Mouse (Mus musculus) limb, embryonic 13.5 days (tissue): Measurements from ENCODE around the gene Nrros. TPM values are rescaled to one million over a fixed set of nuclear protein-coding genes. Genes with fewer than 3 reads are reported as not detected.

Experiments used
- ATAC-seq: fragments of 200-750 bp; cut with Nextera tagmentation; 2 replicates; pipeline ENCODE4 v1.8.0; 2017; ENCODE audit warnings: low read depth, moderate number of reproducible peaks, moderate TSS enrichment; ENCODE audit not compliant: low FRiP score
- H3K27ac ChIP-seq: fragments of 300-500 bp; sonication (generic); 2 replicates; pipeline ENCODE4 v1.5.1; 2015; ENCODE audit warnings: inconsistent platforms, mild to moderate bottlenecking, moderate library complexity
- H3K27me3 ChIP-seq: fragments of 300-500 bp; sonication (generic); 2 replicates; pipeline ENCODE4 v1.6.1; 2015; ENCODE audit warnings: mild to moderate bottlenecking, inconsistent platforms
- H3K36me3 ChIP-seq: fragments of 300-500 bp; sonication (generic); 2 replicates; pipeline ENCODE4 v1.6.1; 2015; ENCODE audit warnings: inconsistent platforms, mild to moderate bottlenecking, moderate library complexity
- H3K4me1 ChIP-seq: fragments of 300-500 bp; sonication (generic); 2 replicates; pipeline ENCODE4 v1.6.1; 2015; ENCODE audit warnings: inconsistent platforms
- H3K4me2 ChIP-seq: fragments of 300-500 bp; sonication (generic); replicated peaks from 2 replicates; pipeline ENCODE4 v1.6.1; 2015; ENCODE audit warnings: inconsistent platforms, mild to moderate bottlenecking, moderate library complexity
- H3K4me3 ChIP-seq: fragments of 300-500 bp; sonication (generic); 2 replicates; pipeline ENCODE4 v1.5.1; 2015; ENCODE audit warnings: moderate library complexity, mild to moderate bottlenecking, inconsistent platforms
- H3K9ac ChIP-seq: fragments of 300-500 bp; sonication (generic); 2 replicates; pipeline ENCODE4 v1.6.1; 2015; ENCODE audit warnings: mild to moderate bottlenecking, inconsistent platforms
- H3K9me3 ChIP-seq: fragments of 300-500 bp; sonication (generic); 2 replicates; pipeline ENCODE4 v1.6.1; 2016; ENCODE audit warnings: inconsistent platforms
- WGBS: fragments of 180-500 bp; shearing (Covaris S2); methylation state at CpG from one replicate; pipeline ENCODE4 v1.1.7; 2015; 5-methylcytosine and 5-hydroxymethylcytosine counted together
- polyA plus RNA-seq: library from polyadenylated mRNA; unstranded; fragments of >200 nt; fragmentation: Nextera tagmentation; extraction: Ambion mirVana; gene quantifications from 2 replicates; pipeline ENCODE4 v1.2.1, GENCODE M21; 2015

Gene Nrros
- polyA plus RNA-seq, 1 experiment from 2014 or later, result 12.3 TPM

GRCm38 (mm10) chr16:32127046-32127445 lies 38.3 kb downstream of the Nrros start:
- no peak overlapping the region for H3K4me3 ChIP-seq
- H3K36me3 ChIP-seq, result no peaks in the 10 kb centered on the region
- H3K9ac ChIP-seq, result no peak overlapping the region
- H3K4me1 ChIP-seq, result no peaks in the 10 kb centered on the region
- no peak for ATAC-seq
- no peak overlapping the region; the same call in 1 of the 2 replicates for H3K27ac ChIP-seq
- H3K27me3 ChIP-seq, result no peaks in the 10 kb centered on the region
- H3K9me3 ChIP-seq, result no peaks in the 10 kb centered on the region
- 86% methylated on average over 4 of the region's 4 CpGs for WGBS
- H3K4me2 ChIP-seq, result no peak overlapping the region

GRCm38 (mm10) chr16:32125364-32125763 lies 40.0 kb downstream of the Nrros start:
- H3K36me3 ChIP-seq, result no peaks in the 10 kb centered on the region
- H3K4me1 ChIP-seq, result no peaks in the 10 kb centered on the region
- WGBS, result 87% methylated on average over 3 of the region's 3 CpGs

GRCm38 (mm10) chr16:32124444-32125335 lies 40.7 kb downstream of the Nrros start:
- Histone ChIP-seq H3K9ac (no peak overlapping the region), H3K27ac (no peak overlapping the region), H3K4me3 (no peak overlapping the region), H3K36me3 (no peaks in the 10 kb centered on the region), H3K9me3 (no peaks in the 10 kb centered on the region), H3K4me1 (no peaks in the 10 kb centered on the region), H3K4me2 (no peak overlapping the region), H3K27me3 (no peaks in the 10 kb centered on the region)
- no peak for ATAC-seq
- 74% methylated on average over 17 of the region's 17 CpGs for WGBS

More at GRCm38 (mm10) chr16:32125364-32125763, 40.0 kb downstream of the Nrros start:
- no peak overlapping the region for H3K9ac ChIP-seq
- H3K4me3 ChIP-seq, result no peak overlapping the region
- no peak for ATAC-seq
- no peaks in the 10 kb centered on the region for H3K9me3 ChIP-seq
- H3K27ac ChIP-seq, result no peak overlapping the region
- H3K4me2 ChIP-seq, result no peak overlapping the region
- no peaks in the 10 kb centered on the region for H3K27me3 ChIP-seq

GRCm38 (mm10) chr16:32124020-32124419 lies 41.4 kb downstream of the Nrros start:
- H3K4me2 ChIP-seq, result no peak overlapping the region
- H3K9me3 ChIP-seq, result no peaks in the 10 kb centered on the region
- H3K9ac ChIP-seq, result no peak overlapping the region
- H3K4me1 ChIP-seq, result no peaks in the 10 kb centered on the region
- 89% methylated on average over 7 of the region's 7 CpGs for WGBS
- H3K27ac ChIP-seq, result no peak overlapping the region
- H3K36me3 ChIP-seq, result no peaks in the 10 kb centered on the region
- ATAC-seq, result no peak
- no peaks in the 10 kb centered on the region for H3K27me3 ChIP-seq
- H3K4me3 ChIP-seq, result no peak overlapping the region

- no peak for ATAC-seq
- WGBS, result 76% methylated on average over 3 of the region's 3 CpGs
- Histone ChIP-seq H3K9me3 (no peaks in the 10 kb centered on the region), H3K27ac (no peak overlapping the region), H3K4me2 (no peak overlapping the region), H3K27me3 (no peaks in the 10 kb centered on the region), H3K9ac (no peak overlapping the region), H3K4me3 (no peak overlapping the region), H3K36me3 (no peaks in the 10 kb centered on the region), H3K4me1 (no peaks in the 10 kb centered on the region)
Measured at GRCm38 (mm10) chr16:32120454-32120853, 44.9 kb downstream of the Nrros start.

GRCm38 (mm10) chr16:32116186-32116585 lies 49.2 kb downstream of the Nrros start:
- H3K27ac ChIP-seq, result no peak overlapping the region

GRCm38 (mm10) chr16:32115781-32116180 lies 49.6 kb downstream of the Nrros start:
- H3K27me3 ChIP-seq, result no peaks in the 10 kb centered on the region
- WGBS, result 63% methylated on average over 6 of the region's 6 CpGs
- no peak overlapping the region for H3K4me2 ChIP-seq
- ATAC-seq, result no peak
- no peak overlapping the region for H3K27ac ChIP-seq
- no peak overlapping the region for H3K9ac ChIP-seq
- peaks cover 1% of the 10 kb centered on the region; the same call in 1 of the 2 replicates for H3K36me3 ChIP-seq
- no peaks in the 10 kb centered on the region for H3K9me3 ChIP-seq
- H3K4me1 ChIP-seq, result no peaks in the 10 kb centered on the region
- no peak overlapping the region for H3K4me3 ChIP-seq

More at GRCm38 (mm10) chr16:32116186-32116585, 49.2 kb downstream of the Nrros start:
- H3K36me3 ChIP-seq, result no peaks in the 10 kb centered on the region
- no peak overlapping the region for H3K4me3 ChIP-seq
- 50% methylated on average over 5 of the region's 5 CpGs for WGBS
- no peak overlapping the region for H3K9ac ChIP-seq
- no peaks in the 10 kb centered on the region for H3K27me3 ChIP-seq
- no peaks in the 10 kb centered on the region for H3K9me3 ChIP-seq
- ATAC-seq, result no peak
- H3K4me2 ChIP-seq, result no peak overlapping the region
- H3K4me1 ChIP-seq, result no peaks in the 10 kb centered on the region

GRCm38 (mm10) chr16:32114968-32115695 lies 50.3 kb downstream of the Nrros start:
- Histone ChIP-seq H3K4me2 (peak overlapping the region; percentile 28; the same call in 1 of the 2 replicates), H3K4me3 (no peak overlapping the region), H3K27ac (no peak overlapping the region), H3K9ac (no peak overlapping the region), H3K9me3 (no peaks in the 10 kb centered on the region), H3K4me1 (no peaks in the 10 kb centered on the region), H3K36me3 (peaks cover 8% of the 10 kb centered on the region; the same call in 1 of the 2 replicates), H3K27me3 (no peaks in the 10 kb centered on the region)
- no peak for ATAC-seq
- 17% methylated on average over 15 of the region's 15 CpGs for WGBS

- 85% methylated on average over 10 of the region's 10 CpGs for WGBS
- ATAC-seq, result no peak
- Histone ChIP-seq H3K36me3 (peaks cover 11% of the 10 kb centered on the region; the same call in 1 of the 2 replicates), H3K9me3 (no peaks in the 10 kb centered on the region), H3K27ac (no peak overlapping the region), H3K9ac (no peak overlapping the region), H3K4me3 (no peak overlapping the region), H3K4me1 (no peaks in the 10 kb centered on the region), H3K4me2 (no peak overlapping the region), H3K27me3 (no peaks in the 10 kb centered on the region)
Measured at GRCm38 (mm10) chr16:32114406-32114805, 51.0 kb downstream of the Nrros start.

- ATAC-seq, result no peak
- Histone ChIP-seq H3K4me1 (no peaks in the 10 kb centered on the region), H3K9ac (no peak overlapping the region), H3K4me3 (no peak overlapping the region), H3K4me2 (no peak overlapping the region), H3K27me3 (no peaks in the 10 kb centered on the region), H3K36me3 (peaks cover 16% of the 10 kb centered on the region; the same call in 1 of the 2 replicates), H3K9me3 (no peaks in the 10 kb centered on the region), H3K27ac (no peak overlapping the region; the same call in 1 of the 2 replicates)
- WGBS, result 66% methylated on average over 23 of the region's 23 CpGs
Measured at GRCm38 (mm10) chr16:32113541-32114218, 51.7 kb downstream of the Nrros start.

- Histone ChIP-seq H3K4me1 (no peaks in the 10 kb centered on the region), H3K27ac (no peak overlapping the region), H3K4me2 (no peak overlapping the region), H3K36me3 (peaks cover 33% of the 10 kb centered on the region), H3K9me3 (no peaks in the 10 kb centered on the region), H3K27me3 (no peaks in the 10 kb centered on the region), H3K9ac (no peak overlapping the region), H3K4me3 (no peak overlapping the region)
- 75% methylated on average over 15 of the region's 15 CpGs for WGBS
- no peak for ATAC-seq
Measured at GRCm38 (mm10) chr16:32110951-32111699, 54.3 kb downstream of the Nrros start.
